Mouse (Mus musculus) retina, embryonic 14.5 days (tissue): Measurements from ENCODE around the gene Sfi1.
"Not testable (repeated sequence)": the region's sequence is repeated elsewhere in the genome, so short reads cannot be mapped to it uniquely, and the experiment has no call there.

Experiments used
- DNase-seq: peaks from one replicate; pipeline ENCODE4 v3.0.0-alpha.2; 2015; ENCODE audit warnings: low spot score

Sfi1 gene

DNA sequence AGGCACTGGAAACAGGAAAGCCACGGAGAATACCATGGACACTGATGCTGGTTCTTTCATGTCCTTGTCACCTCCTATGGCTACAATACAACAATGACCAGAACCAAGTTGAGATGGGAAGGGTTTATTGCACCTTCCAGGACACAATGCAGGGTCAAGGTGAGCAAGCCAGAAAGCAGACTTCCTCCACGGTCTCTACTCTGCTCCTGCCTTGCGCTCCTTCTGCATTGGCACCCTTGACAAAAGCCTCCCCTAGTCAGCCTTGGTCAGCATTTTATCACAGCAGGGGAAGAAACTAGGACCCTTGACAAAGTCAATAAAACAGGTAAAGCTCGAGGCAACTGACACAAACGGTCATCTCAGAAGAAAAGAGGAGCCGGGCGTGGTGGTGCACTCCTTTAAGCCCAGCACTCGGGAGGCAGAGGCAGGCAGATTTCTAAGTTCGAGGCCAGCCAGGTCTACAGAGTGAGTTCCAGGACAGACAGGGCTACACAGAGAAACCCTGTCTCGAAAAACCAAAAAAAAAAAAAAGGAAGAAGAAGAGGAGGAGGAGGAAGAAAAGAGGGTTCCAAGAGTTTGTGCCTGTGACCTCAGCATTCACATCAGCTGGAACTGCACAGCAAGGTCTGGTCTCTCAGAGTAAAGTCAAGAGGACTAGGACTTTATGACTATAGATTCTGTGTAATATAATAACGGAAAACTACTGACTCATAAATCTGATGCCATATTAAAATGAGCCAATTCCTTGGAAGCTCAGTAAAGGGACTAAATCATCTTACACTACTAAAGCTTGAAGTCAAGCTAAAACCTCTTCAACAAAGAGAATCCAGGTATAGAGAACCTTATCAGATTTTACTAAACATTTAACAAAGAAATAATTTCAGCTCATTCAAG, 19.6 kb downstream of the Sfi1 start:
- DNase-seq, result not testable (repeated sequence)

- DNase-seq, result not testable (repeated sequence)
Measured at GRCm38 (mm10) chr11:3172526-3172925, 20.7 kb downstream of the Sfi1 start.

DNA sequence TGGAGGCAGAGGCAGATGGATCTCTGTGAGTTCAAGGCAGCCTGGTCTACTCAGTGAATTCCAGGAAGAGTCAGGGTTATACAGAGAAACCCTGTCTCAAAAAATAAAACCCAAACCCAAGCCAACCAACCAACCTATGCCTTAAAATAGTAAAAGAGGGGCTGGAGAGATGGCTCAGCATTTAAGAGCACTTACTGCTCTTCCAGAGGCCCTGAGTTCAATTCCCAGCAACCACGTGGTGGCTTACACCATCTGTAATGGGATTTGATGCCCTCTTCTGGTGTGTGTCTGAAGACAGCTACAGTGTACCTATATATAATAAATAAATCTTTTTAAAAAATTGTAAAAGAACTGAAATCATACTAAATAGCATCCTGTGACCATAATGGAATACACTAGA, 21.3 kb downstream of the Sfi1 start:
- not testable (repeated sequence) for DNase-seq

DNA sequence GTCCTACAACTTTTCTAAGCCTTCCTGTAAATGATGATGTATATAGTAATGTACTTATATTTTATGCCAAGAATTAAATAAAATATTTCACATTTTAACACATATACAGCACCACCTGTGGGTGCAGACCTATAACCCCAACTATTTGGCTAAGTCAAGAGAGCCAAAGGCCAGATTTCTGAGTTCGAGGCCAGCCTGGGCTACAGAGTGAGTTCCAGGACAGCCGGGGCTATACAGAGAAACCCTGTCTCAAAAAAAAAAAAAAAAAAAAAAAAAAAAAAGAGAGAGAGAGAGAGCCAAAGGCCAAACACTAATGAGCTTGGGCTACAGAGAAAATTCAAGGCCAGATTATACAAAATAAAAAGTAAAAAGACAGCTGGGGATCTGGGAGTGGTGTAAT, 24.2 kb downstream of the Sfi1 start:
- DNase-seq, result not testable (repeated sequence)

DNA sequence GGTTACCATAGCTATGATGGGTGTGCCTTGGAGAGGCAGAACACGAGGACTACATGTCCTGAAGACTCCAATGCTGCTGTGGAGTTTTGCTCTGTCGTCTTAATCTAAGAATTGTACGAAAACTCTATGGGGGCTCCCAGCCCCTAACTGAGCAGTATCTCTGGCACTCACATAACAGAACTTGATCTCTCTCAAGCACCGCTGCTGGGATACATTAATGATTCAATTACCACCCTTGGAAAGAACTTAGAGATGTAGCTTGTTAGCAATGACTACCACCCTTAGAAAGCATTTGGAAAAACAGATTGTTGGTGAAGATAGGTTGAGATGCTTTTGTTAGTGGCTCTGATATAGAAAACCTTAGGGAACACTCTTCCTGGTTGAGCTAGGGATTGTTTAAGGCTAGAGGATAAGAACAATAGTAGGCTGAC, 25.7 kb downstream of the Sfi1 start:
- DNase-seq, result not testable (repeated sequence)

DNA sequence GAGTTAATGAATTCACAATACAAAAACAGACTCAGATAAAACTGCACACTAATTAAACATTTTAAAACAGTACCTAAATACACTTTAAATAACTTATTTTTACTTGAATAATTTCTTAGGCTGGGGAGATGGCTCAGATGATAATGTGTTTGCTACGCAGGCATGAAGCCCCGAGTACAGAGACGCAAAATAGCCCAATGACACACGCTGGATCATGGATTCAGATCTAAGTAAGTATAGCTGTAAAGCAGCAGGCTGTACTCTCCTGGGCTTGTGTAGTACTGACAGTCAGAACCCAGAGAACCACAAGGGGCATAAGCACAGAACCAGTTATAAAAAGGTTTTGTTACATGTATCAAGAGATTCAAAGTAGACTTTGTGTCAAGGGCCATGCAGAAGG, 26.1 kb downstream of the Sfi1 start:
- not testable (repeated sequence) for DNase-seq

- DNase-seq, result not testable (repeated sequence)
Measured at GRCm38 (mm10) chr11:3166321-3166720, 26.9 kb downstream of the Sfi1 start.

GRCm38 (mm10) chr11:3165210-3165782, 28.0 kb downstream of the Sfi1 start:
- DNase-seq, result not testable (repeated sequence)

DNA sequence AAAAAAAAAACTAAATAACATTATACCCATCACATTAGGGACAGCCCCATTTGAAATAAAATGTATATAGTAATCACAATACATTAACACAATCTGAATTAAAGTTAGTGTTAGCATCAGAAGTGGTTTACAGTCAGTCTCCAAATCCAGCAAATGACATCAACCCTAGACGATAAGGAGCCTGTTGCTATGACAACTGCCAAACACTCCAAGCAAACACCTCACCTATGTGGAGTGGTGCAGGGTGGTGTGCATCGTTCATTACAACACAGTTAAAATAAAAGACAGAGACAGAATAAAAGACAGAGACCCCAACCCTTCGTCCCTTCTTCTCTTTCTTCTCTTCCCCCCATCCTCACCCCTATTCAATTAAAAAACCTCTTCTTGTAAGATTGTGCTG, 29.6 kb downstream of the Sfi1 start:
- not testable (repeated sequence) for DNase-seq

GRCm38 (mm10) chr11:3163122-3163521, 30.1 kb downstream of the Sfi1 start:
- DNase-seq, result not testable (repeated sequence)

DNA sequence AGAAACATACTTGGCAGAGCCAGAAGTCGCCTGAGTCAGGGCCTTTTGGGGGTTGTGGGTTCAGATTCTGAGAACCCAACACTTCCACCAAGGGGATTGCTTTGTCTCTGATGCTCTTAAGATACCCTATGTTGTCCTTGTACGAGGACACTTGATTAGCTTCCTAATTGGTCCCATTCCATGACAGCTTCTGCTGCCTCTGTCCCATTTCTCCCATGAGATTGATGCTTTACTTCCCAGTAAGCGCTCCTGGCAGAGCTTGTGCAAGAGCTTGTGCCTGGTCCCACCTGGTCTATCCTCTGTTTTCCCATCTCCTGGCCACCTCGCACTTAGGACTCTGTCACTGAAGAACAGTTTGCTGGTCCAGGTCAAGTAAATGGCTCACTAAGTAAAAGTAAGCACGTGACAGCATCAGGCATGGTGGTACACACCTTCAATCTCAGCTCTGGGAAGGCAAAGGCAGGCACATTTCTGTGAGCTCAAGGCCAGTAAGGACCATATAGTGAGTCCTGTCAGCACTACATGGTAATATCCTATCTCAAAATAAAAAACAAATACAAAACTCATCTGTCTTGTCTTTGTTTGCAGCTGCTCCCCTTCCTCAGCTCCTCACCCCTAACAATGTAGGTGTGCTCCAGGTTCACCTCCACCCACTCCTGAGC, 30.9 kb downstream of the Sfi1 start:
- not testable (repeated sequence) for DNase-seq

- not testable (repeated sequence) for DNase-seq
Measured at GRCm38 (mm10) chr11:3161370-3161769, 31.9 kb downstream of the Sfi1 start.

- not testable (repeated sequence) for DNase-seq
Measured at GRCm38 (mm10) chr11:3158800-3159199, 34.5 kb downstream of the Sfi1 start.

DNA sequence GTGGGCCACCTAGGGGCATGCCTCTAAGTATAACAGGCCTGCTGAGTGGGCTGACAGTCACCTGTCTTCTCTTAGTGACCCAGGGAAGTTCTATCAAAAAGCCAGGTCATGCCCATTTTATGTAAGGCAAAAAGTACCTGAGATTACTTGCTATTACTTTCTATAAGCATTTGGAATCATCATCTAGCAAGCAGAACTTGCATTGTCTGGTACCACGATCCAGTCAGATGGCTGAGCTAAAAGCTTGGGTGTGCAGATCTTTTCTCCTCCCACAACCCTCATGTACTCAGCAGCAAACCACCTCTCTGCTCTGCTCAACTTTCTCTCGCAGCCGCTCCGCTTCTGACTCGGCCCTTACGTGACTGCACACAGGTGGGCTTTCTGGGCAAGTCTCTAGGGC, 35.3 kb downstream of the Sfi1 start:
- not testable (repeated sequence) for DNase-seq

- DNase-seq, result not testable (repeated sequence)
Measured at GRCm38 (mm10) chr11:3156991-3157390, 36.3 kb downstream of the Sfi1 start.

DNA sequence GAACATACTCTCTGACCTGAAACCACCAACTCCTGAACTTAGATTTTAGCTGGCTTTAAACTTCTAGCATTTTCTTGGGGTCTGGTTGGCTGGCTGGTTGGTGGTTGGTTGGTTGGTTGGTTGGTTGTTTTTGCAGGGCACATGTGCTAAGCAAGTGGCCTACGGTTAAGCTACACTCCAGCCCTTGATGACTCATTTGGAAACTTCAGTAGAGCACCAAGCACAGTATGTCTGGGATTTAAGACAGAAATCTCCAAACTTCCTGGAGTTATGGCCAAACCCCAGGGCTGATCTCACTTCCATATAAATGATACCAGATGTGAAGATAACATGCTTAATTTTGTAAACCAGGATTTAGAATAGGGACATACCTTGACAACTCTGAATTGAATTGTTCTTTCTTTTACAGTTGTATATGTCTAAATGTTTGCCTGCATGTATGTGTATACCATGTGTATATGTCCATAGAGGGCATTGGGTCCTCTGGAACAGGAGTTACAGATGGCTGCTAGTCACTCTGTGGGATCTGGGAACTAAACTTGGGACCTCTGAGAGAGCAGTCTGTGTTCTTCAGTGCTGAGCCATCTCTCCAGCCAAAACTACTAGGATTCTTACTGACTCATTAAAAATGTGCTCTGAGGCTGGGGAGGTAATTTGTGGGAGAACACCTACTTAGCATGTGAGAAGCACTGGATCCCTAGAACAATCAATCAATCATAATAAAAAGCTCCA, 39.4 kb downstream of the Sfi1 start:
- not testable (repeated sequence) for DNase-seq

GRCm38 (mm10) chr11:3151358-3151757, 41.9 kb downstream of the Sfi1 start:
- not testable (repeated sequence) for DNase-seq

GRCm38 (mm10) chr11:3150677-3151003, 42.6 kb downstream of the Sfi1 start:
- DNase-seq, result not testable (repeated sequence)

DNA sequence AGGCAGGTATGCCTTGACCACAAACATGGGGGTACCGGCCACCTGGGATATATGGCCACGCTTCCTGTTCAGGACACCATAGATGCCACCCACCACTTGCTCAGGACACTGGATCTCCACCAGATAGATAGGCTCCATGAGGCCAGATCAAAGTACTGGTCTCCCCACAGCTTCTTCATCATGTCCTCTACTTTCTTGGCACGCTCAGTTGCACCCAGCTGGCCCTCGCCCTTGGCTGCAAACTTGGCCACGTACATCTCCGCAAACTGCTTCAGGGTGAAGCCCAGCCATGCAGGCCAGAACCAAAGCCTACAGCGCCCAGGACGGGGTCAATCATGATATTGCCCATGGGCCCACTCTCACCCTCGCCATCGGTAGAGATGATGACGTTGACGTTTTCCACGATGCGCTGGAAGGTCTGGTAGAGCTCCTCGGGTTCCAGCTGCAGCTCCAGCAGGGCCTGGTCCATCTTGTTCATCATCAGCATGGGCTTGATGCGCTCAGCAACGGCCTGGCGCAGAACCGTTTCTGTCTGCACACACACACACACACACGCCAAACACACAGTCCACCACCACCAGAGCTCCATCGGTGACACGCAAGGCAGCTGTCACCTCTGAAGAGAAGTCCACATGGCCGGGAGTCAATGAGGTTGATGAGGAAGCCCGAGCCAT, 43.1 kb downstream of the Sfi1 start:
- not testable (repeated sequence) for DNase-seq

DNA sequence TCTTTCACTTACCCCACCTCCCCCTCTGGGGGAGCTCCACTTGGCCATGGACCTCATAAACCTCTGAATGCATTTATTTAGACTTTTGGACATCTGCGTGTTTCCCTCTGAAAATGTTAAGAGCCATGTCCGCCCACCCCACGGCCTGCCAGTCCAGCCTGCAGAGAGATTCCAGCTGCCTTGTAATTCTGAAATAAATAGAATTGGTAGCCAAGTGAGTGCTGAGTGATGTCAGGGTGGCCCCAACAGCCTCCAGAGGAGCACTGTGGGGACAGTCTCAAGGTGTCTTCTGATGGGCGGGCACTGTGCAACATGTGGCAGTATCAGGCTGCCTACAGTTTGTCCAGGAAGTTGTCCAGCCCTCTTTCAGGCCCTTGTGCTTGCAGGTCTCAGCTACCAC, 43.8 kb downstream of the Sfi1 start:
- DNase-seq, result not testable (repeated sequence)

- DNase-seq, result not testable (repeated sequence)
Measured at GRCm38 (mm10) chr11:3146806-3147205, 46.5 kb downstream of the Sfi1 start.
